Mouse (Mus musculus): Measurements from ENCODE around the gene Dync2li1. TPM values are rescaled to one million over a fixed set of nuclear protein-coding genes. Genes with fewer than 3 reads are reported as not detected.

Dync2li1 gene
- total RNA-seq, 2 experiments from 2014 or later: not detected

GRCm38 (mm10) chr17:84642324-84642723 is 16.0 kb downstream of the Dync2li1 start:
- ATAC-seq (replicated peaks; ENCODE audit: low FRiP score, poor library complexity, severe bottlenecking): no peak

DNA sequence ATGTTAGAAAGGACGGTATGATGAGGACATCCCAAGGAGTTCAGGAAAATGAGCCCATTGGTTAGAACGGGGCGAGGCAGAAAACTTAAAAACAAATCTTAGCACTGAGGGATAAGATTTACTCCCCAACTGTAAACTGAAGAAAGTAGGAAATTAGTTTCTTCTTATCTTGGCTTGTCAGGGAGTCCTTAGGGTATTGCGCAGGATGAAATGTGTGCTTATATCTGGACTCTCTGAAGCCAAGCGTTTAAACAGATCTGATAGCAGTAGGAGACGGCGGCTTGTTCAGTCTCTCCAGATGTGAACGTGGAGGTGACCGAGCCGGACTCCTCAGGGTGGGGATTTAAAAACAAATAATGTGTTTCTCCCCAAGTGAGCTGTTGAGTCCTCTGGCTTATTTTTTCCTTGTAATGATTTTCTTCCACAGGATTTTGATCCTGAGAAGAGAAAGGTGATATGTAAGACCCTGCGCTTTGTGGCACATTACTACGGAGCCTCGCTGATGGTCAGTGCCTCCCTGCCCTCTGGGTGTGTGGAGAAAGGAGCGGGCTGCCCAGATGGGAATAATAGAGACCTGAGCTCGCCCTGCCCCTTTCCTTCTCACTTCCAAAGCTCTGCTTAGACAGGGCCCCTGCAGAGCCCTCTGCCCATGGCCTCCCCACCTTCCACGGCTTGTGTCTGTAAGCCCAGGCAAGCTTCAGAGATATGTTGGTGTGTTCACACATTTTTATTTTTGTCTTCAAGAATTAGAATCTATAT is 18.2 kb downstream of the Dync2li1 start:
- no peak for ATAC-seq (replicated peaks; ENCODE audit: low FRiP score, poor library complexity, severe bottlenecking)

GRCm38 (mm10) chr17:84645119-84645518 is 18.8 kb downstream of the Dync2li1 start:
- ATAC-seq (replicated peaks; ENCODE audit: low FRiP score, poor library complexity, severe bottlenecking): no peak

GRCm38 (mm10) chr17:84645894-84646293 is 19.6 kb downstream of the Dync2li1 start:
- no peak for ATAC-seq (replicated peaks; ENCODE audit: low FRiP score, poor library complexity, severe bottlenecking)

GRCm38 (mm10) chr17:84646477-84646876 is 20.2 kb downstream of the Dync2li1 start:
- ATAC-seq (replicated peaks; ENCODE audit: low FRiP score, poor library complexity, severe bottlenecking): no peak

DNA sequence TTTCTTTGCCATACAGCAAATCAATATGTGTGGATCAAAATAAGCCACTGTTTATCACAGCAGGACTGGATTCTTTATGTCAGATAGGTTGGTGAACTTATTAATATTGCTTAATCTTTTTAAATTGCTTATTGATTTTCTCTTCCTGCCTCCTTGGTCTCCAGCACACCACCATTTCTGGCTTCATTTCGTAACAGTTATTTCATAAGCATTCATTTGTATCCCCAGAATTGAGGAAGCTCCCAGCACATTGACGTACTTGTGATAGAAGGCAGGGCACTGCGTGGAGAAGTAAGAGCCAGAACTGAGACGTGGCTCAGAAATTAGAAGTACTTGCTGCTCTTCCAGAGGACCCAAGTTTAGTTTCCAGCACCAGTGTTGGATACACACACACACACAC is 21.3 kb downstream of the Dync2li1 start:
- no peak for ATAC-seq (replicated peaks; ENCODE audit: low FRiP score, poor library complexity, severe bottlenecking)

DNA sequence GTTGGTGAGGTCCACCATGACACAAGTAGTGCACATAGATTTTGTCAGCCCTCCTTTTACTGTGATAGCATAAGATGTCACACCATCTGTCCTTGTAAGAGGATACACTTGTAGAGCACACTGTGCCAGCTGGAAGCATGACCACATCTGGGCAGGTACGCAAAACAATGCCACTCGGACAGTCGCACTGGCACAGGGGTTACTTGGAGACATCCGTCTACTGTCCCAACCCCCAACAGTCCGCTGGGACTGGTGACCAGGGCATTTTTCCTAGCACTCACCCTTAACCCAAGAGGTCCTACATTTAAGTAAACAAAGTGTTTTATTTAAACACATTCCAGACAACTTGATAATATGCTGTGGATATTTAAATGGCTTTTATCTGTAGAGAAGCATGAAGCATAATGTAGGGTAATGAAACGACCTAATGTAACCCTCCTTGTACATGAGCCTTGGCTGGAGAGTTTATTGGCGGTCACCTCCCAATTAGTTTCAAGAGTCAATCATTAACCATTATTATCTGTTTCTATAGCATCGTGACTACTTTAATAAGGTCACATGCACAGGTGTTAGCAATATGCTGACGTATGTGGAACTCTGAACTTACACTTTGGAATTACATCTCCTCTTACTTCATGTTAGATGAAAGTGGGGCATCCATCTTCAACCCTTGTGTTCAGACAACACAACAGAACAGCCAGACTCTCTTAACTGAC is 24.2 kb downstream of the Dync2li1 start:
- ATAC-seq (replicated peaks; ENCODE audit: low FRiP score, poor library complexity, severe bottlenecking): no peak

GRCm38 (mm10) chr17:84653544-84653943 is 27.2 kb downstream of the Dync2li1 start:
- no peak for ATAC-seq (replicated peaks; ENCODE audit: low FRiP score, poor library complexity, severe bottlenecking)

DNA sequence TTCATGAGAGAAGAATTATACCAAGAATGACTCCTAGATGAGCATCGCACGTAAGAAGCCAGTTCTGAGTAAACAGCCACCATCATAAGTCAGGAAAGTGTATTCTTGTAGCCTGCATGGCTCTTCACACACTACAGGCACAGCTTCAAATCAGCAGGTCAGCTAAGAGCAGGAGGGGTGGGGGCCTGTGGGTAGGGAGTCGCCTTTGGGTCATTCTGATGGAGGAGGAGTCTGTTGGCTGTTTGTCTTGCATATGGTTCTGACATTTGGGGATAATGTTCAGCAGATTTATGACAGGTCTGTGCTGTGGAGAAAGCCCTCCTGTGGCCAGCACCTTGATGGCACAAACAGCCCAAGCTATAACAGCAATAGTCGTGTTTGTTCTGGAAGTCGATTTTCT is 29.9 kb downstream of the Dync2li1 start:
- no peak for ATAC-seq (replicated peaks; ENCODE audit: low FRiP score, poor library complexity, severe bottlenecking)

- ATAC-seq (replicated peaks; ENCODE audit: low FRiP score, poor library complexity, severe bottlenecking): no peak
Observed at GRCm38 (mm10) chr17:84656653-84657421, 30.5 kb downstream of the Dync2li1 start.

DNA sequence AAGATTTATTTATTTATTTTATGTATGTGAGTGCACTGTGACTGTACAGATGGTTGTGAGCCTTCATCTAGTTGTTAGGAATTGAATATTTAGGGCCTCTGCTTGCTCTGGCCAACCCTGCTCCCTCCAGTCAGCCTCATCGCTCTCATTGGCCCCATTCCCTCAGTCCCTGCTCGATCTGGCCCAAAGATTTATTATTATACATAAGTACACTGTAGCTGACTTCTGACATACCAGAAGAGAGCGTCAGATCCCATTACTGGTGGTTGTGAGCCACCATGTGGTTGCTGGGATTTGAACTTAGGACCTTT is 31.1 kb downstream of the Dync2li1 start:
- no peak for ATAC-seq (replicated peaks; ENCODE audit: low FRiP score, poor library complexity, severe bottlenecking)

DNA sequence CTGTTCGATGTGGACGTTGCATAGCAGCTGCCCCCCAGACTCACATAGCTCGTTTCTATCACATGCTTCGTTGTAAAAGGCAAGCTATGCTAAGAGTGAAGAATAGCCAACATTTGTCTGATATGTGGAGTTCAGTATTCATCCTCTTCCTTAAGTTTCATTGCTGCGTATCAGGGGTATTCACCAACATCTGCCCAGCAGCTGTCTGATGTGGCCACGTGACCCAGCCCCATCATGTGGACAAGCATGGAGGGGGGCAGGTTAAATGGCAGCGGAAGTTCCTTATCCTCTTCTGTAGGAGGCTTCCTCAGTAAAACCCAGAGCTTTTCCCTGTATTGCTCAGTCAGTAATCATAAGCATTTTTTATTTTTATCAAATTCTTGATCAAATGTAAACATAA is 31.5 kb downstream of the Dync2li1 start:
- ATAC-seq (replicated peaks; ENCODE audit: low FRiP score, poor library complexity, severe bottlenecking): no peak

DNA sequence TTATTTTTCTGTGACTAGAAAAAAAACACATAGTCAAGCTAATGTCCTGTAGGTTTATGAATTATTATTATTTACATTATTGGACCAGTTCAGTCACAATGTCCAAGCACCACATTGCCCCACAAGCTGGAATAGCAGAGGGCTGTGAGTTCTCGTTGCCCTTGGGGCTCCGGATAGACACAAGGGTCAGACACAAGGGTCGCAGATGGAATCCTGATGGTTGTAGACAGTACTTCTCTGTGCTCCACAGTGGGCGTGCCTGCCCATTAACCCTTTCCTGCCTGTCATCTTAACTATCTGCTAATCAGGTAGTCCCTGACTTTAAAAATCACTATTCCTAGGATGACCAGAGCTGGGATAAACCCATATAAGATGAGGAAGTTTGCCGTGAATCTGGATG is 31.9 kb downstream of the Dync2li1 start:
- ATAC-seq (replicated peaks; ENCODE audit: low FRiP score, poor library complexity, severe bottlenecking): no peak

GRCm38 (mm10) chr17:84658951-84659350 is 32.7 kb downstream of the Dync2li1 start:
- no peak for ATAC-seq (replicated peaks; ENCODE audit: low FRiP score, poor library complexity, severe bottlenecking)

DNA sequence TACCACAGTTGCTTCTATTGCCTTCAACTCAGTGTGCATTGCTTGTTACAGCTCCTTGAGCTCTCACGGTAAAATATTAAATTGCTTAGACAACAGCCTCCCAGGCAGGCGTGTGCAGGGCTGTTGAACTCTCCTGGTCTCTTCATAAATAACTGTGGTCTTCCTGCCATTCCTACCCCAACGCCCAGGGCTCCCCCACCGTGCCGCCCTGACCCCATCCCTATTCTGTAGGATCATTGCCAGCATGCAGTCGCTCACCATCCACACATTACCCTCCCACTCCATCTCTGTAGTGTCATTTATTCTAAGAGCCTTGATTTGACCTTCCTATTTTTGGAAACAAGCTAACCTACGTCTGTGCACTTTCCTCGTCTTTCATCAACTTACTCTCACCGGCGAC is 38.8 kb downstream of the Dync2li1 start:
- ATAC-seq (replicated peaks; ENCODE audit: low FRiP score, poor library complexity, severe bottlenecking): no peak

GRCm38 (mm10) chr17:84665691-84666090 is 39.4 kb downstream of the Dync2li1 start:
- no peak for ATAC-seq (replicated peaks; ENCODE audit: low FRiP score, poor library complexity, severe bottlenecking)

GRCm38 (mm10) chr17:84667848-84668247 is 41.6 kb downstream of the Dync2li1 start:
- 0 out of 2 replicates have a peak, but pooled peaks have one; percentile 33 for ATAC-seq (replicated peaks; ENCODE audit: low FRiP score, poor library complexity, severe bottlenecking)

DNA sequence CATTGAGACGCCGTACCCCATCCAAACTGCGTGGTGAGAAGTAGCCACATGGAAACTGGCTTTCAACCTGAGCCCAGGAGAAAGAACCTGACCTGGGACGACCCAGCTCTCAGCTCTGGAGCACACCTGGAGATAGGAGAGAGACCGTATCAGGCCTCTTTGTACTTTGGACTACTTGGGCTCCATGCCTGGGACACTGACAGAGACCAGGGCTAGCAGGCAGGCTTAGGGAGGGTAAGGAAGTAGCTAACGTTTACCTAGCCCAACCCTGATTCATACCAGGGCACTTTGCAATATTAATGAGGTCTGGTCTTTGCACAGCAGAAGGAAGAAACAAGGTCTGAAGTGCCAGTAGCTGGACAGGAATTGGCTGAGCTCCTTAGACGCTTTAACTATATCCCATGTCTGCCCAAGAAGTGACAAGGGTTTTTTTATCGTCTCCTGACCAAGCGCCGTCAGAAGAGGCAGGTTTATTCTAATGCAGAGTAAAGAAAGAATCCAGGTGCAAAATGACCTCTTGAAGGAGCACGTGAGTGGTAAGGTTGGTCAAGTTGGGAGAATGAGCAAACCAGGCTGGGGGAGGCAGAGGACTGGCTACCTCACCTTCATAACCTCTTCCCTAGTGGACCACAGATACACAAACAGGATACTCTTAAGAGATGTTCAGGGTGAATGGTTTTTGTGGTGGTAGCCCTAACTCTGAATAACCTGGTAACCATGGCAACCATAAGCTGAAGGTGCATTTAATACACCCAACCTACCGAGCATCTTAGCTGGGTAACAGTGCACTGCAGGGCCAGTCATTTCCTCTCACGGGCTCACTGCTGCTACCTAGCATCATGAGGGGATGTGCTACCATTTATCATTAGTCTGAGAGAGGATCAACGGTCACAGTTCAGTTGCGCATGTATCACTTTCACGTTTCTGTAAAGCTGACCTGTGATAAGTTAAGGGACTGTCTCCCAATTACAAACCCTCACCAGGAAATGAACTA is 46.4 kb downstream of the Dync2li1 start:
- no peak for ATAC-seq (replicated peaks; ENCODE audit: low FRiP score, poor library complexity, severe bottlenecking)

DNA sequence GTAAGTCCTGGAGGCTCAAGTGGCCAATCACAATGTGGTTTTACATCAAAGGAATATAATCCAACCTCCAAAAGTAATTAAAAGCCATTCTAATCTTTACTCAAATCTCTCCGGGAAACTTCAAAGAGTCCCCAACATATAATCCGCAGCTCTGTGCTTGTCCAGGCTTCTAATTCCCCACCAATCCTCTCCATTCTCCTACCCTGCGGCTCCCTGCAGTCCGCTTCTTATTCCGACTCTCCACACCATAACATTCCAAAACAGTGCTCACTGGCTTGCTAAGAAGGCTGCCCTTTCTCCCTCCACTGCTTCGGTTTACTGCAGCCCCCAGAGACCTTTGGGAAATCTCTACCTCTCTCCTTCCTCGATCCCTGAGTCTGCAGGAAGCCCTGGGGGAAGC is 47.8 kb downstream of the Dync2li1 start:
- no peak for ATAC-seq (replicated peaks; ENCODE audit: low FRiP score, poor library complexity, severe bottlenecking)

DNA sequence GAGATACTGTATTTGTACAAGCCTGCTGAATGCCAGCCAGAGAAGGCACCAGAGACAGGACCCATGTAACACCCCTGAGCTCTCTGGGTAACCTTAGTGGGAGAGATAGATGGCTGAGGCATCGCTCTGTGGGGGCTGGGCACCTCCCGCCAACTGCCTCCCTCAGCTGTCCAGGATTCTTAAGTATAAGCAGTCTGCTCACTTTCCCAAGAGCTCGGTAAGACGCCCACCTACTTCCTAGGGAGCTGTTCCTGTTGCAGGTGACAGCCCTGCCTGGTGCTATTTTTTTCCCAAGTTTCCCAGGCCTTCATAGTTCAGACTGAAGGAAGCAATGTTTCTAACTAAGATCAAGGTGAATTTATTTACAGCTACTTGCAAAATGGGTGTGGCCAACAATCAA is 48.9 kb downstream of the Dync2li1 start:
- ATAC-seq (replicated peaks; ENCODE audit: low FRiP score, poor library complexity, severe bottlenecking): no peak
